ENCODE assay signal across 14 mouse cellular contexts in the genomic region with DNA sequence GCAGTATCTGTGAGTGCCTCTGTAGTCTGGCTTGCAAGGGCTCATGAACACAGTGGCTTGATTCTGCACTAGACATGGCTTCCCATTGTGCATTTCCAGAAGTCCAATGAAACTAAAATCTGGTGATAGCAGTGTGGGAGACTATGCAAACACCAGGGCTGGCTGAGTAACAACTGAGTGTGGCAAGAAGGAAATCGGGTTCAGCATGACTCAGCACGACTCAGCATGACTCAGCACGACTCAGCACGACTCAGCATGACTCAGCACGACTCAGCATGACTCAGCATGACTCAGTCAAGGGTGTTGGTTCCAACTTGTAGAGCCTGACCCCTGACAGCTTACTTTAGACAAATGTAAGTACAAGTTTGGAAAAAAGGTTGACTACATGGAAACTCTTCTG.
DNase-seq lines count a peak whose midpoint lies in the region.
"Had no signal": no experiment of that assay in that cellular context is flagged by ENCODE, and none has a peak within 500 bp of the region (broad histone marks: within the 10 kb centered on the region; RNA-seq: fewer than 3 reads in every experiment).

No protein-coding gene starts in this region.

- DNase-seq in 3T3-L1 (ENCODE audit: low read depth, low spot score): peak; percentile 94
- peak; percentile 13 for DNase-seq in A20 (ENCODE audit: low read depth, low spot score)
- DNase-seq in NIH3T3 (ENCODE audit: low read depth): peak; percentile 92
- DNase-seq in c-Kit-positive CD71-positive TER-119-positive erythroid progenitor cells, embryonic 14.5 days (ENCODE audit: low spot score): peak; percentile 43
- DNase-seq in urinary bladder, postnatal 36 days (ENCODE audit: low spot score in 2 of 2): no peak
- no peak for DNase-seq in embryo, embryonic 9.5 days (ENCODE audit: extremely low spot score)
- DNase-seq in heart, adult 18-20 months: no peak
- no peak for DNase-seq in urinary bladder, postnatal 4 days (ENCODE audit: low spot score in 2 of 2)
- DNase-seq: cerebellum, adult 8-10 months; embryo, embryonic 11 days; heart, adult 2 months; heart, postnatal 14 days; kidney, postnatal 25 days; thymus, adult 18-20 months had no signal

Comparison
In these comparisons a context has a peak if more than half of its experiments do, and no peak if none do; other contexts are left out.
1. DNase-seq: peak in 3T3-L1 (single experiment), A20 (single experiment), NIH3T3 (single experiment) and c-Kit-positive CD71-positive TER-119-positive erythroid progenitor cells, embryonic 14.5 days (single experiment); none in urinary bladder, postnatal 36 days (0 of 2), embryo, embryonic 9.5 days (single experiment), heart, adult 18-20 months (0 of 2) and urinary bladder, postnatal 4 days (0 of 2).